Mouse (Mus musculus): ENCODE results near the gene Gltp. TPM values are rescaled to one million over a fixed set of nuclear protein-coding genes. Genes with fewer than 3 reads are reported as not detected.
A peak's percentile ranks its signal among the peaks of the same experiment; 100 is the strongest.

Gltp gene
- 41.1 and 43.2 TPM in 2 replicates for polyA plus RNA-seq (2015; fragmentation: Nextera tagmentation; extraction: Ambion mirVana)

DNA sequence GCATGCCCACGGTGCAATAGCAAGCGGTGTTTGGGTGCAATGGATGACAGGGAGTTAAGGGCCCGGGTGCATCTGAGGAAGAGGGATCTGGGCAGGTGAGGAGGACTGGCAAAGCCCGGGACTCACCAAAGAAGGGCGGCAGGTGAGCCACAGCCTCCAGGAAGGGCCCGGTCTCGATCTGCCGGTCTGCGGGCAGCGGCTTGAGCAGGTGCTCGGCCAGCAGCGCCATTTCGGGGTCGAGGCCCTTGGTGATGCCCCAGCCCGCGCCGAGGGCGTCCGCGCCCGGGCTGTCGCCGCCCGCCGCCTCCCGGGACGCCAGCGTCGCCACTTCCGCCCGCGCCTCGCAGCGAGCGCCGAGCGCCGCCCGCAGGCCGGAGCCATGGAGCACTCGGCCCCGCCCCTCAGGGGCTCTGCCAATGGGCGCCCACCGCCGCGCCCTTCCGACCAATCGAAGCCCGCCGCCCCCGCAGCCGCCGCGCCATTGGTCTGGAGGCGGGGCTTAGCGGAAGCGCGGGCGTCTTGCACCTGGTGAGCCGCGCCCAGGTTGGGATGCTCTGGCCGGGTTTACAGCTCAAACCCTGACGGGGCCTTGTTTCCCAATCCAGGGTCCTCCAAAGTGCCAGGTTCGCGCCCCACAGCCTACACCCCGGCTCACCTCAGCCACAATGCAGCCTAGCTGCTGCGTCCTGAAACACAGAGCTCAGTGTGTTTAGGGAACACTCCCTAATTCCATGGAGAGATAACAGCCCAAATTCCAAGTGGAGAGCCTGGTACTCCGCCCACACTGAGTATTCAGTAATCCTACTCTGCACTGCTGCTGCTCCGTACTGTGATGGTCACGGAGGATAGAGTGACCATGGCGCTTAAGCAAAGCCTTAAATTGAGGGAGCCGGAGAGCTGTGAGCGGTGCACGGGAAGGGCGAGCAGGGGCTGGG is at the start of gene Gltp:
Gltp (minus strand) TSS at position 352 of the 935 bp plus-strand sequence.
- H3K4me1 ChIP-seq (replicated peaks): peaks cover 26% of the 10 kb centered on the region
- H3K4me2 ChIP-seq (replicated peaks): peak within 1 kb of the TSS; percentile 89
- peak; percentile 97 for ATAC-seq
- peak within 1 kb of the TSS; percentile 92 for H3K9ac ChIP-seq (replicated peaks)
- no peaks in the 10 kb centered on the region for H3K9me3 ChIP-seq
- 4% methylated on average over 75 of the region's 75 CpGs for WGBS
- H3K27ac ChIP-seq: no peak within 1 kb of the TSS
- peak within 1 kb of the TSS; percentile 78 for H3K4me3 ChIP-seq (replicated peaks)
- no peaks in the 10 kb centered on the region for H3K36me3 ChIP-seq
- no peaks in the 10 kb centered on the region; the same call in 1 of the 2 replicates for H3K27me3 ChIP-seq

DNA sequence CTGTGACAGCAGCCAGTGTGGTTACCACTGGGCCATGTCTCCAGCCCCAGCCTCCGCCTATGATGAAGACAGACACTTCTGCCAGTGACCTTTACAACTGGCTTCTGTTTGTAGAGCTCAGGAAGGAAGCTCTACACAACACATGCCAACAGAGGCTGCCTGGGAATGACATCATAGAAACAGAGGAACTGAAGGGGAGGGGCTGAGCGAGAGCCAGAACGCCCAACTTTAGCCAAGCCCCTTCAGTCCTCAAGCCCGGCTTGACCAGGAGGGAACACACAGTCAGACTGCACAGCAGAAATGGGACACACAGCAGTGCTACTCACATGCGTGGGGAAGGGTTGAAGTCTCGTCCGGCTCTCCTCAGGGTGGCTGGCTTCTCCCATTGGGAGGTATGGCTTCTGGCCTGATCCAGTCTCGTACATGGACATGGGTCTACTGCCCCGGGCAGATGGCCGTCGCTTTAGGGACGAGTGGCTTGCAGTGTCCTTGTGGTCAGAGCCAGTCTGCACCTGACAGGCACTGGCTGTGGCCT is 48.0 kb upstream of the Gltp start:
- no peak overlapping the region for H3K9ac ChIP-seq (replicated peaks)
- H3K27me3 ChIP-seq: no peaks in the 10 kb centered on the region
- no peak overlapping the region for H3K4me3 ChIP-seq (replicated peaks)
- no peak overlapping the region for H3K27ac ChIP-seq
- no peaks in the 10 kb centered on the region for H3K9me3 ChIP-seq
- ATAC-seq: no peak
- WGBS: 93% methylated on average over 12 of the region's 12 CpGs
- H3K4me2 ChIP-seq (replicated peaks): no peak overlapping the region
- H3K4me1 ChIP-seq (replicated peaks): no peaks in the 10 kb centered on the region
- H3K36me3 ChIP-seq: peaks cover 89% of the 10 kb centered on the region

DNA sequence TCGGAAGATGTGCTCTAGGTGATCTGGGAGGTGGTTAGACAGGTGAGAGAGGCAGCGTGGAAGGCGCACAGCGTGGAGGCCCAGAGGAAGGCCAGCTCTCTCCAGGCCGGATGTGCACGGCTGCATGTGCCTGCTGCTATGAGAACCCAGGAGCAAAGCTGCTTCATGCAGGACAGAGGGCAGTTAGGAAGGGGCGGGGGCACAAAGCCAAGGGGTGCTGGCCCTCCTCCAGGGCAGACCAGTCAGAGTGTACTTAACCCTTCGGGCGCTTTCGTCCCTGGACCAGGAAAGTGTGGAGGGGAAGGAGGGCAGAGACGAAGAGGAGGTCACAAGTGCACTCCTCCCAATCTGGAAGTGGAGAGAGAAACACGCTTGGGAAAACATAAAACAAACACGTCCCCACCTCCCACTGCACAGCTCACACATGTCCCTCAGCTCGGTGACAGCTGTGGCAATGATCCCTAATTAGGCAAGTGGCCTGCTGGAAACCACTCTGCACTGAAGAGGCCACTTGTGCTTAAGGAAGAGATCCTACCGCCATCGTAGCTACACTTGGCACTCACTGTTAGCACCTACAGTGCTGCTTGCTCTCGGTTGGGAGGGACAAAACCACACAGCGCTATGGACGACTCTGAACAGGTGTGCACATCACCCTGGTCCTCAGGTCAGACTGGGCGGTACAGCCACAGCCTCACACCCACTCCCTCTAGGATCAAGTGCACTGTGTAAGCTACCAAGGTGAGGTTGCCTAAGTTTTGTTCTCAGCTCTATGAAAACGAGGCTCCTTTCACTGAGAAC is 46.5 kb upstream of the Gltp start:
- H3K9me3 ChIP-seq: no peaks in the 10 kb centered on the region
- peaks cover 88% of the 10 kb centered on the region for H3K36me3 ChIP-seq
- 90% methylated on average over 21 of the region's 21 CpGs for WGBS
- no peaks in the 10 kb centered on the region for H3K27me3 ChIP-seq
- no peak overlapping the region for H3K4me2 ChIP-seq (replicated peaks)
- no peak overlapping the region for H3K27ac ChIP-seq
- H3K4me1 ChIP-seq (replicated peaks): no peaks in the 10 kb centered on the region
- H3K4me3 ChIP-seq (replicated peaks): no peak overlapping the region
- H3K9ac ChIP-seq (replicated peaks): no peak overlapping the region
- ATAC-seq: no peak

DNA sequence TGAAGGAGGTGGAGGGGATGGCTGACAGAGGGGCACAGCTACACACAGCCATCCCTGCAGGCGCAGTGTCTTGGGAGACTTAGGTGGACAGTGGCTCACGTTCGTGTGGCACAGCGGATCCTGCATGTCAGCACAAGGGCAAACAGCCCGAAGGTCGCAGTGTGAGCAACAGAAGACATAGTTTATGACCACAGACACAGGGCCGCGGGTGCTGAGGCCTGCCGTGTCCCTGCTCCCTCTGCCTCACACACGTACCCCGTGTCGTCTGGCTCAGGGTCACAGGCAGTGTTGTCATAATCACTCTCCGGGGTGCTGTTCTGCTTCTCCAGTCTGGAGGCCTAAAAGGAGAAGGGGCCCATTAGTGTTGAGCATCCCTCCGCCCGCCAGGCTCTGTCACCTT is 42.8 kb upstream of the Gltp start:
- Histone ChIP-seq H3K9ac (replicated peaks) (no peak overlapping the region), H3K36me3 (peaks cover 91% of the 10 kb centered on the region), H3K4me2 (replicated peaks) (no peak overlapping the region), H3K27ac (no peak overlapping the region), H3K4me3 (replicated peaks) (no peak overlapping the region), H3K27me3 (no peaks in the 10 kb centered on the region), H3K9me3 (no peaks in the 10 kb centered on the region), H3K4me1 (replicated peaks) (no peaks in the 10 kb centered on the region)
- no peak for ATAC-seq
- WGBS: 95% methylated on average over 15 of the region's 15 CpGs

DNA sequence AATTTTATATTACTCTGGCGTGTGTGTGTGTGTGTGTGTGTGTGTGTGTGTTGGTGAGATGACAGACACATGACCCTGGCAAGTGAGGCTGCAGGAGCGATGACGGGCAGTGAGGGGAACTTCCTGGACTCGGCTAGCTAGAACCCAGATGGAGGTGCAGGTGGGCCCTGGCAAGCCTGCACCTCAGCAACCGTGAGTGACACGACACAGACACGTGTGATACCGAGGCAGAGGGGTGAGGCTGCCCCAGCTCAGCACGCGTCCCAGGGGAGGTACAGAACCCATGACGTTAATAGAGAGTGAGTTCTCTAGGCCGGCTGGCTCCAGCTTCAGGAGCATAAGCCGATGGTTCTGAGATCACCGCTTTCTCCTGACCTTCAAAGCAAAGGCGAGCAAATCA is 41.2 kb upstream of the Gltp start:
- Histone ChIP-seq H3K4me1 (replicated peaks) (no peaks in the 10 kb centered on the region), H3K4me3 (replicated peaks) (no peak overlapping the region), H3K9me3 (no peaks in the 10 kb centered on the region), H3K36me3 (peaks cover 87% of the 10 kb centered on the region), H3K4me2 (replicated peaks) (no peak overlapping the region), H3K27me3 (no peaks in the 10 kb centered on the region), H3K9ac (replicated peaks) (no peak overlapping the region), H3K27ac (no peak overlapping the region)
- ATAC-seq: no peak
- WGBS: 96% methylated on average over 15 of the region's 15 CpGs

DNA sequence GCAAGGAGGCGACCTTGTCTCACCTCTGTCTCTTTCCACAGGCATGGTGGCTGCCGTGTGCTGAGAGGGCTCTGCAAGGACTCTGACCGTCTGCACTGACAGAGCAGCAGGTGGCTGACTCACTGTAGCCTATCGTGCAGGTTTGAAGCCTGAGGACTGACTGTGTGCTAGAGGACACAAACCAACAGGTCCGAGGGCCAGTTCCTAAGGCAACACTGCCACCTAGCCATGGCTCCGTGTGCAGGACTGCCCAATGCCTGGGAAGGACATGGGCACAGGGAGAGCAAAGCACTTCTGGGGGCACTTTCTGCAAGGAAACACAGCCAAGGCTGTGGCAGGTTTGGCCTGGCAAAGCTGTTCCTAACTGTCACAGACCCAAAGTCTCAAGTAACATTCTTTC is 40.7 kb upstream of the Gltp start:
- Histone ChIP-seq H3K36me3 (peaks cover 82% of the 10 kb centered on the region), H3K4me2 (replicated peaks) (no peak overlapping the region), H3K27me3 (no peaks in the 10 kb centered on the region), H3K9me3 (no peaks in the 10 kb centered on the region), H3K27ac (no peak overlapping the region), H3K4me1 (replicated peaks) (no peaks in the 10 kb centered on the region), H3K9ac (replicated peaks) (no peak overlapping the region), H3K4me3 (replicated peaks) (no peak overlapping the region)
- ATAC-seq: no peak
- 65% methylated on average over 6 of the region's 6 CpGs for WGBS

DNA sequence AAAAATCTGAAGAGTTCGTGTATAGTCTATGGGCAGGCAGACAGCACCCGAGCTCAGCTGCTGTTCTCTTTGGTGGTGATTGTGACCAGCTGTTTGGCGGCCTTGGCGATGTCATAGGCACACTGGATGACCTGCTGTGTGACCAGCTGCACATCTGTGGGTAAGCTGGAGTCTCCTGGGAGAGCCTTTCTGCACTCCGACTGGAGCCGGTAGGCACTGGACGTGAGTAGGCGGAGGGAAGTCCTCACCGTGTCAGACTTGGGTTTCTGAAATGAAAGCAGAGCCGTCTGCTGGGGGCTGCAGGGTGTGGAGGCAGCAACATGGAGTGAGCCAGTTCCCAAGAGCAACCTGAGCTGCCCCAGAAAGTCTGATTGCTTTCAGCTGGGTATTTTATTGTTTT is 39.3 kb upstream of the Gltp start:
- Histone ChIP-seq H3K27ac (no peak overlapping the region), H3K4me1 (replicated peaks) (no peaks in the 10 kb centered on the region), H3K27me3 (no peaks in the 10 kb centered on the region), H3K9me3 (no peaks in the 10 kb centered on the region), H3K4me2 (replicated peaks) (no peak overlapping the region), H3K9ac (replicated peaks) (no peak overlapping the region), H3K36me3 (peaks cover 82% of the 10 kb centered on the region), H3K4me3 (replicated peaks) (no peak overlapping the region)
- 83% methylated on average over 10 of the region's 10 CpGs for WGBS
- no peak for ATAC-seq

DNA sequence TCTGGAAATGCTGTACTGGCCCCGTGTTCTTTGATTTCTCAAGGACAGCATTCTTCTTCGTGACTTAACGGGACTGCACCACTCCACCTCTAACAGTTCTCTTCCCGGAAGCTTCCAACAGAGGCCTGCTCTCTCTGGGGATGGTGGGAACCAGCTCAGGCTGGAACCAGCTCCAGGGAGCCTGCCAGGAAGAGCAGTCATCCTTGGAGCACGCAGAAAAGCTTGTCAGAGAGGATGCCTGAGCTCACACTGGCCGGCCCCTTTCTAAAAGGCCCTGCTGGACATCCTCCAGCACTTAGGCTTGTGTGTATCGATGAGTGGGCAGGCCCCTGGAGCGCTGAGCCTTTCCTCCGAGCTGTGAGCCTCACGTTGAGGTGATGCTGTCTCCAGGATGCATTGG is 37.4 kb upstream of the Gltp start:
- Histone ChIP-seq H3K9me3 (no peaks in the 10 kb centered on the region), H3K36me3 (peaks cover 77% of the 10 kb centered on the region)
- WGBS: 88% methylated on average over 10 of the region's 10 CpGs

DNA sequence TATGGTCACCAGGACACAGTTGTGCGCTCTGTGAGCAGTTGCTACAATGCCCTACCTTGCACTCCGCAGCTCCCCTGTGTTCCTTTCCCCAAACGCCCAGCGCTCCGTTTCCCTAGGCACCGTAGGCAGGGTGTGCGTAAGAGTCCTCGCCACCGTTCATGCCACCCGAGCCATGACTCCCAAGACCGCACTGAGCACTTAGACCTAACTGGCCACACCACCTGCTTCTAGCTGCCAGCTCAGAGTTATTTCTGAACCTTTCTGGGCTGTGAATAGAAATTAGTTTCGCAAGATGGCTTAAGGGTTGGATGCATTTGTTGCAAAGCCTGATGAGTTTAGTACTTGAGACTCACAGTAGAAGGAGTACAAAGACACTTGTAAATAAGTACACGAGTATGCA is 32.1 kb upstream of the Gltp start:
- no peaks in the 10 kb centered on the region for H3K27me3 ChIP-seq
- H3K4me3 ChIP-seq (replicated peaks): no peak overlapping the region
- no peak overlapping the region for H3K4me2 ChIP-seq (replicated peaks)
- no peak overlapping the region for H3K27ac ChIP-seq
- 95% methylated on average over 13 of the region's 13 CpGs for WGBS
- no peaks in the 10 kb centered on the region for H3K9me3 ChIP-seq
- ATAC-seq: no peak
- no peaks in the 10 kb centered on the region for H3K4me1 ChIP-seq (replicated peaks)
- H3K36me3 ChIP-seq: peaks cover 78% of the 10 kb centered on the region
- no peak overlapping the region for H3K9ac ChIP-seq (replicated peaks)

More for the DNA sequence above, 37.4 kb upstream of the Gltp start:
- Histone ChIP-seq H3K27me3 (no peaks in the 10 kb centered on the region), H3K27ac (no peak overlapping the region), H3K4me1 (replicated peaks) (no peaks in the 10 kb centered on the region), H3K4me3 (replicated peaks) (no peak overlapping the region), H3K9ac (replicated peaks) (no peak overlapping the region), H3K4me2 (replicated peaks) (no peak overlapping the region)
- ATAC-seq: no peak

DNA sequence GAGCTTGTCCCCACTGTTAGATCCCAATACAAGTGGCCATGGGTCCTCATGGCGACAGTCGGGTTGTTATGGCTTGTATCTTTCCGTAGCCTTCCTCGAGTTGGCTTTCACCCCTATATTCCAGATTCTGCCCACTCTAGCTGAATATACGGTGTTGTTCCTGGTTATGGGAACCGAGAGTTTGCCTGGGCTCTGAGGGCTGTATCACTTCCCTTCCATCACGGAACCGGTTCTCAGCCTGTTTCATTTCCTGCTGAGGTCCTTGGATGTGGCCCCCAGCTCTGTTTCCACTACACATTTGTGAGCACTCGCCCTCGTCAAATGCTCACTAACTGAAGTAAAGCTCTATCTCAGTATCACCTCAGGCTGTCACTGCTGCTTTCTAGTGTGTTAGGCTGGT is 31.2 kb upstream of the Gltp start:
- no peak overlapping the region for H3K9ac ChIP-seq (replicated peaks)
- no peaks in the 10 kb centered on the region for H3K9me3 ChIP-seq
- no peak overlapping the region for H3K4me2 ChIP-seq (replicated peaks)
- ATAC-seq: no peak
- H3K4me3 ChIP-seq (replicated peaks): no peak overlapping the region
- peaks cover 83% of the 10 kb centered on the region for H3K36me3 ChIP-seq
- WGBS: 94% methylated on average over 10 of the region's 10 CpGs
- H3K27ac ChIP-seq: no peak overlapping the region
- no peaks in the 10 kb centered on the region for H3K27me3 ChIP-seq
- H3K4me1 ChIP-seq (replicated peaks): no peaks in the 10 kb centered on the region

DNA sequence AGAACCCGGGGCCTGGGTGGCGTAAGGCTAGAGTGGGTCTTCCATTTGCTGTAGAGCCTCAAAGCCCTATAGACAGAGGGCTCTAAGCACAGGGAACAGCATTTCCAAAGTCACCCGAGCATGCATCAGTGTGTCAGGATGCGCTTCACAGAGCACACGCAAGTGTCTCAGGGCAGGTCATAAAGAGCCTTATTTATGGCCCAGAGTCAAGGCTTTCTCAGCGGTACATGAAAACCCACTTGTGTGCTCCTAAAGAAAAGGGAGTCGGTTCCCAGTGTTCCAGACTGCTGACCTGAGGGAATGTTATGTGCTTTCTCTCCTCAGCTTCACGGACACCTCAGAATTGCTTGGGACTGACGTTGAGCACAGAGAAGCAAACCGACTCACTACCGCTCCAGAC is 30.0 kb upstream of the Gltp start:
- H3K27me3 ChIP-seq: no peaks in the 10 kb centered on the region
- no peak overlapping the region for H3K27ac ChIP-seq
- H3K4me2 ChIP-seq (replicated peaks): no peak overlapping the region
- H3K9me3 ChIP-seq: no peaks in the 10 kb centered on the region
- no peak for ATAC-seq
- 96% methylated on average over 11 of the region's 11 CpGs for WGBS
- no peak overlapping the region for H3K9ac ChIP-seq (replicated peaks)
- H3K4me3 ChIP-seq (replicated peaks): no peak overlapping the region
- no peaks in the 10 kb centered on the region for H3K4me1 ChIP-seq (replicated peaks)
- H3K36me3 ChIP-seq: peaks cover 87% of the 10 kb centered on the region

DNA sequence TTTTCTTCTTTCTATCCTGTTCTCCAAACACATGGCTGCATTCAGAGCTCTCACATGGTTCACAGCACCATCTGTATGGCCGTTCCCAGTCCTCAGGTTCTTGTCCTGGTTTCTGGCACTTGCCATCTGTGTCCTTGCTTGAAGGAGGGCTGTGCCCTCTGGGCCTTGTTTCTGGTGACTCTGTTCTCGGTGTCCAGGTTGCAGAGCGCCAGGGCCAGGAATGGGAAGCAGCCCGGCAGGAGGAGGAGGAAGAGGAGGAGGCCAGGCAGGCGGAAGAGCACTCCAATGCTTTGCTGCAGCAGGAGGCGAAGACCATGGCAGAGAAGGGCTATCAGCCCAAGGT is 29.1 kb upstream of the Gltp start:
- ATAC-seq: no peak
- no peaks in the 10 kb centered on the region for H3K4me1 ChIP-seq (replicated peaks)
- H3K36me3 ChIP-seq: peaks cover 91% of the 10 kb centered on the region
- no peaks in the 10 kb centered on the region for H3K9me3 ChIP-seq
- no peak overlapping the region for H3K4me2 ChIP-seq (replicated peaks)
- no peak overlapping the region for H3K4me3 ChIP-seq (replicated peaks)
- 93% methylated on average over 6 of the region's 6 CpGs for WGBS
- no peak overlapping the region for H3K27ac ChIP-seq
- H3K27me3 ChIP-seq: no peaks in the 10 kb centered on the region
- no peak overlapping the region for H3K9ac ChIP-seq (replicated peaks)

Measured in midbrain, embryonic 13.5 days (tissue).